Mouse (Mus musculus): Measurements from ENCODE around the gene Zfp663. TPM values are rescaled to one million over a fixed set of nuclear protein-coding genes. Genes with fewer than 3 reads are reported as not detected.

Zfp663 gene
- total RNA-seq, 1 experiment from 2014 or later: not detected

GRCm38 (mm10) chr2:165367868-165368439, 575 bp downstream of the Zfp663 start:
- DNase-seq: peak; percentile 12

GRCm38 (mm10) chr2:165367047-165367520, 1.4 kb downstream of the Zfp663 start:
- DNase-seq: peak; percentile 16

GRCm38 (mm10) chr2:165364334-165365091, 4.0 kb downstream of the Zfp663 start:
- peak; percentile 70 for DNase-seq

- DNase-seq: no peak
These were observed 5.2 kb downstream of the Zfp663 start for GRCm38 (mm10) chr2:165363282-165363681.

GRCm38 (mm10) chr2:165360861-165361260, 7.7 kb downstream of the Zfp663 start:
- DNase-seq: peak; percentile 39

- DNase-seq: no peak
These were observed 16.6 kb downstream of the Zfp663 start for GRCm38 (mm10) chr2:165351828-165352513.

GRCm38 (mm10) chr2:165349466-165349865, 19.1 kb downstream of the Zfp663 start:
- no peak for DNase-seq

- DNase-seq: no peak
These were observed 22.3 kb downstream of the Zfp663 start for GRCm38 (mm10) chr2:165346180-165346579.

- DNase-seq: peak; percentile 76
These were observed 31.3 kb downstream of the Zfp663 start for GRCm38 (mm10) chr2:165337191-165337590.

GRCm38 (mm10) chr2:165332610-165333210, 35.8 kb downstream of the Zfp663 start:
- no peak for DNase-seq

GRCm38 (mm10) chr2:165329703-165330102, 38.8 kb downstream of the Zfp663 start:
- DNase-seq: no peak

GRCm38 (mm10) chr2:165328746-165329145, 39.8 kb downstream of the Zfp663 start:
- DNase-seq: no peak

GRCm38 (mm10) chr2:165327386-165327785, 41.1 kb downstream of the Zfp663 start:
- DNase-seq: no peak

GRCm38 (mm10) chr2:165326304-165327190, 42.0 kb downstream of the Zfp663 start, which contains the start of gene Elmo2:
TSS of gene Elmo2 (minus strand) at chr2:165326479.
- peak; percentile 92 for DNase-seq

GRCm38 (mm10) chr2:165325521-165326303, 42.8 kb downstream of the Zfp663 start:
- DNase-seq: no peak

- DNase-seq: no peak
These were observed 44.6 kb downstream of the Zfp663 start for GRCm38 (mm10) chr2:165323928-165324327.

GRCm38 (mm10) chr2:165323484-165323883, 45.0 kb downstream of the Zfp663 start:
- no peak for DNase-seq

- no peak for DNase-seq
These were observed 46.4 kb downstream of the Zfp663 start for GRCm38 (mm10) chr2:165321981-165322735.

- DNase-seq: no peak
These were observed 47.1 kb downstream of the Zfp663 start for GRCm38 (mm10) chr2:165321381-165321888.
